Mouse (Mus musculus) retina, embryonic 14.5 days (tissue): Measurements from ENCODE around the gene Olfr1212.

ENCODE experiments used
- DNase-seq: peaks from one replicate; pipeline ENCODE4 v3.0.0-alpha.2; 2015; ENCODE audit warnings: low spot score

Olfr1212 gene

GRCm38 (mm10) chr2:88953669-88954068 lies at the start of gene Olfr1212:
Gene Olfr1212, plus strand, starts transcription at chr2:88953969.
- no peak for DNase-seq

GRCm38 (mm10) chr2:88915057-88915456 lies 38.7 kb upstream of the Olfr1212 start, which contains the start of gene Olfr1209:
Gene Olfr1209, minus strand, starts transcription at chr2:88915157.
- no peak for DNase-seq

- no peak for DNase-seq
These were observed 15.8 kb upstream of the Olfr1212 start, which contains the start of gene Olfr1211 for GRCm38 (mm10) chr2:88938011-88938410. Gene Olfr1211, minus strand, starts transcription at chr2:88938111.

- no peak for DNase-seq
These were observed 26.4 kb downstream of the Olfr1212 start, which contains the start of gene Gm13762 for GRCm38 (mm10) chr2:88980181-88980580. Gene Gm13762, minus strand, starts transcription at chr2:88980281.

GRCm38 (mm10) chr2:88992553-88992952 lies 38.8 kb downstream of the Olfr1212 start, which contains the start of gene Olfr1214:
Gene Olfr1214, minus strand, starts transcription at chr2:88992653.
- no peak for DNase-seq

GRCm38 (mm10) chr2:89006873-89007272 lies 53.1 kb downstream of the Olfr1212 start, which contains the start of gene Olfr1215:
Gene Olfr1215, minus strand, starts transcription at chr2:89006973.
- DNase-seq, result no peak
